Mouse (Mus musculus): Measurements from ENCODE around the gene Arl11.

Arl11 gene

GRCm38 (mm10) chr14:61327618-61328450 lies 18.3 kb downstream of the Arl11 start:
- DNase-seq, result peak; percentile 86

- DNase-seq, result peak; percentile 45
Measured at GRCm38 (mm10) chr14:61330591-61330990, 21.0 kb downstream of the Arl11 start.

GRCm38 (mm10) chr14:61330996-61331561 lies 21.5 kb downstream of the Arl11 start:
- peak; percentile 82 for DNase-seq

DNA sequence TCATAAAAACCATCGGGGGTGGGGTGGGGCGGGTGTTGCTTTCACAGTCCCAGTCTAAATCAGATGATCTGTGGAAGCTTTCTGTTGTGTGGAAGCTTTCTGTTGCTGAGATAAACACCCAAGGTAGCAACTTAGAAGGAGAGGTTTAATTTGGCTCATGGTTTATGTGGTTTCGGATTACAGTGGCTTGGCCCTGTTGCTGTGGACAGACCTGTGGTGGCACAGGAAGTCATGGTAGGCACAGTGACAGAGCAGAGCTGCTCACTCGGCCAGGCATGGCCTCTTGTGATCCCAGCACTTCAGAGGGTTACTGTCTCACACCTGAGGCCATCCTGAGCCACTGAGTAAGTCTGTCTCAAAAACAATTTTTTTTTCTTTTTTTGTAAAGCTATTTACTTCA lies 29.8 kb downstream of the Arl11 start:
- no peak for DNase-seq

GRCm38 (mm10) chr14:61344590-61344989 lies 35.0 kb downstream of the Arl11 start:
- DNase-seq, result no peak

- DNase-seq, result no peak
Measured at GRCm38 (mm10) chr14:61346827-61347698, 37.5 kb downstream of the Arl11 start.

DNA sequence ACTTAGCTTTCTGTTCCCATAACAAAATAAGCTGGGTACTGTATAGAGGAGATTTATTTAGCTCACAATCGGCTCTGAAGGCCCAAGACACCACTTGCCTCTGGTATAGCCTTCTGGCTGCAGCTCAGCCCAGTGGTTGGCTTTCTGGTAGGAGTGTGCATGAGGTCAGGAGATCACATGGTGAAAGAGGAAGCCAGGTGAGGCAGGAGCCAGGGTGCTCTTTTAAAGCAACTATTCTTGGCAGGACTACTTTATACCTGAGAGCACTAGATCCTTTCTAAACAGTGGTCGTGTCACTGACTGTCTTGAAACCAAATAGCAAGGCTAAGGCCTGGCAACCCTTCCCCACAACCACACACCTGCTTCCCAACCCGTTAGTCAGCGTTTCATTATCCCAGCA lies 40.3 kb downstream of the Arl11 start:
- DNase-seq, result no peak

DNA sequence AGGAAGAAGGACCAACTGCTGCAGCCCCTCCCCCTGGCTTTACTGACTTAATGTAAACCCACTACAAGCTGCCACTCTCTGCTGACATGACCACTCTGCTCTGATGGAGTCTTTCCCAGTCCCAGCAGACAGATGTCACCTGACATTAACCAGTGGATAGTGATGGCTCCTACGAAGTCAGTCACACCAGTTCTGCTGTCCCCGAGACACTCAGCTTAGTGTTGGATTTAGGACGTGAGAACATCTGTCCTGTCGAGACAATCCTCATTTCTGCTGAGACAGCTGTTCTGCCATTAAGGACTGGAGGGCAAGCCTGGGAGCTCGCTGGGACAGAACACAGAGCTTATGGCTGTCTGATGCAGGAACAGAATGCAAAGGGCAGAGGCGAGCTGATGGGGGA lies 41.3 kb downstream of the Arl11 start:
- no peak for DNase-seq

GRCm38 (mm10) chr14:61354251-61355235 lies 45.0 kb downstream of the Arl11 start:
- no peak for DNase-seq

- DNase-seq, result peak; percentile 90
Measured at GRCm38 (mm10) chr14:61360131-61360980, 50.8 kb downstream of the Arl11 start, which contains the start of gene Ebpl. Ebpl (minus strand) TSS chr14:61360439.

DNA sequence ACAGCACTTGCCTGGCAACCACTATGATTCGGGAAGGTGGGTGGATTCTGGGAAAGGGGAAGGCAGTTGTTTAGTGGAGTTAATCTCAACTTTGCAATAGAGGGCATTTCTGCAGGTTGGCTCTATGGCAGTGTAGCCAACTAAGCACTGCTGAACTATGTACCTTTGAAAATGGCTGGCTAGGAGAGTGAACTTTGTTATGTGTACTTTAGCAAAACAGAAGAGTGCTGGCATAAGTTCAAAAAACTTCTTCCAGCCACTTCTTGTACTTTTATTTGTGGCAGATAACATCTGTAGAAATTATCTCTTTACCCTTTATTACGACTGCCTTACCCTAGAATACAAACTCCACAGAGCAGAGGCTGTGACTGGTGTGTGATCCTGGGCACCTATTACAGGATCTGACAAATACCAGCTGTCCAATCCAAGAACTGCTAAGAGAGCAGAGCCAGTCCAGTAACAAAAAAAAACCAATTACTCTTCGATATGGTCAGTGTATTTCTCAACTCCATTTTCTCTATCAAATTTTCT lies 51.5 kb downstream of the Arl11 start:
- no peak for DNase-seq
